Mouse (Mus musculus): ENCODE measurements around the gene Map4k5.

The Map4k5 gene

DNA sequence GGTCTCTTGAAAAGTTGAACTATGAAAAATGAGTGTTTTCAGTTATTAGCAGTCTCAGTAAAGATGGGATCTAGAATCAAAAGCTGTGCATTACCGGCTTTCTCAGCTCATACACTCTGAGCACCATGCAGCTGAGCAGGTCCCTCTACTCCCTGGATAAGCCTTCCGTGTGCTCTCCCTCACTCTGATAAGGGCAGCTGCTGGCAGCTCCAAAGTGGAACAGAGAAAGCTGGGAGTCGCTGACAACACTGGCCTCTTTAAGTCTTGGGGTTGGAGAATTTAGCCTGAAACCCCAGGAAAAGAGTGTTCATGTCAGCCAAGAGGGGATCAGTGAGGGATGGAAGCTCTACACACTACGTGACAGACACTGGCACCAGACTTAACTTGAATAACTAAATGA is 34.2 kb downstream of the Map4k5 start:
- Histone ChIP-seq H3K27me3 (ENCODE audit: insufficient read depth, low read length) (no peaks in the 10 kb centered on the region), H3K4me1 (replicated peaks; ENCODE audit: low read depth, low read length) (peaks cover 5% of the 10 kb centered on the region; the same call in 1 of the 2 replicates), H3K4me3 (replicated peaks; ENCODE audit: low read length) (no peak overlapping the region), H3K9me3 (ENCODE audit: low read length) (no peaks in the 10 kb centered on the region), H3K36me3 (ENCODE audit: insufficient read depth, low read length) (0 out of 2 replicates have a peak, but pooled peaks cover 8% of the 10 kb centered on the region)
- no peak for TF ChIP-seq POU5F1 (IDR thresholded peaks at IDR 0.05; ENCODE audit: borderline replicate concordance, low read length)
- no peak for TF ChIP-seq NANOG (IDR thresholded peaks at IDR 0.05; ENCODE audit: borderline replicate concordance, low read length)
- no peak for TF ChIP-seq CTCF (conservative IDR thresholded peaks at IDR 0.05; ENCODE audit: low read length)

DNA sequence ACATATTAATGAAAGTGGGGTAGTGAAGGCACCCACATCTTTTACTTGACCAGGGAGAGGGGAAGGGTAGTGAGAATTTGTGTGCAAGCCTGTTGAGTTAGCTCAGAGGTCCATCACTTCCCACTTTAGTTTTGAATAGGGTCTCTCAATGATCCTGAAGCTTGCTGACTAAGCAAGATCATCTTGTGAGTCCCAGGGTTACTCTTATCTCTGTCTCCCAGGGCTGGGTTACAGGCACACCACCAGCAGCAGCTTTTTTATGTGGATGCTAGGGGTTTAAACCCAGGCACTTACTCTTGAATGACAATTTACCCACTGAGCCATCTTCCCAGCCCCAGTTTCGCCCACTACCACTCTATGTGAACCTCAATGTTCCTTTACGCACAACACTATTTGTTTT is 35.4 kb downstream of the Map4k5 start:
- no peak overlapping the region for H3K4me3 ChIP-seq (replicated peaks; ENCODE audit: low read length)
- no peak for TF ChIP-seq CTCF (conservative IDR thresholded peaks at IDR 0.05; ENCODE audit: low read length)
- TF ChIP-seq POU5F1 (IDR thresholded peaks at IDR 0.05; ENCODE audit: borderline replicate concordance, low read length), result no peak
- no peak for TF ChIP-seq NANOG (IDR thresholded peaks at IDR 0.05; ENCODE audit: borderline replicate concordance, low read length)

DNA sequence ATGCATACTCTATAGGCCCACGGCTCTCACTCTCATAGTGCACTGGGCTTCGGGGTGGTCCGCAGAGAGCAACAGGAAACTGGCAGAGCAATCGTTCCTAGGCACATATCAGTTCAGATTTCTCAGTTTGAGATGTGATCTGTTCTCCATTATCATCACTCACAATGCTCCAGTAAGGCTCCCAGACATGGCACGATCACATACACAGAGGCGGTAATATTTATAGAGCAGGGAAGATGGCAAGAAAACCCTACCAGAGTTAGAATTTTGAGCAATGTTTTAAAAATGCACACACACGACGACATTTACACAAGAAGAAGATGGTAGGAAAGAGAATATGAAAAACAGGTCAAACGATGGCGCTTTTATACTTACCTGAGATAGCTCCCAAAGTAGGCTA is 36.6 kb downstream of the Map4k5 start:
- peaks cover 8% of the 10 kb centered on the region for H3K4me1 ChIP-seq (replicated peaks; ENCODE audit: low read depth, low read length)
- TF ChIP-seq POU5F1 (IDR thresholded peaks at IDR 0.05; ENCODE audit: borderline replicate concordance, low read length) (no peak), NANOG (IDR thresholded peaks at IDR 0.05; ENCODE audit: borderline replicate concordance, low read length) (no peak), CTCF (conservative IDR thresholded peaks at IDR 0.05; ENCODE audit: low read length) (no peak)
- H3K4me3 ChIP-seq (replicated peaks; ENCODE audit: low read length), result no peak overlapping the region
- no peaks in the 10 kb centered on the region for H3K27me3 ChIP-seq (ENCODE audit: insufficient read depth, low read length)
- H3K9me3 ChIP-seq (ENCODE audit: low read length), result no peaks in the 10 kb centered on the region
- H3K36me3 ChIP-seq (ENCODE audit: insufficient read depth, low read length), result peaks cover 15% of the 10 kb centered on the region; the same call in 1 of the 2 replicates

More for the DNA sequence above, 35.4 kb downstream of the Map4k5 start:
- H3K36me3 ChIP-seq (ENCODE audit: insufficient read depth, low read length), result 0 out of 2 replicates have a peak, but pooled peaks cover 8% of the 10 kb centered on the region
- no peaks in the 10 kb centered on the region for H3K27me3 ChIP-seq (ENCODE audit: insufficient read depth, low read length)
- no peaks in the 10 kb centered on the region for H3K9me3 ChIP-seq (ENCODE audit: low read length)
- peaks cover 8% of the 10 kb centered on the region for H3K4me1 ChIP-seq (replicated peaks; ENCODE audit: low read depth, low read length)

DNA sequence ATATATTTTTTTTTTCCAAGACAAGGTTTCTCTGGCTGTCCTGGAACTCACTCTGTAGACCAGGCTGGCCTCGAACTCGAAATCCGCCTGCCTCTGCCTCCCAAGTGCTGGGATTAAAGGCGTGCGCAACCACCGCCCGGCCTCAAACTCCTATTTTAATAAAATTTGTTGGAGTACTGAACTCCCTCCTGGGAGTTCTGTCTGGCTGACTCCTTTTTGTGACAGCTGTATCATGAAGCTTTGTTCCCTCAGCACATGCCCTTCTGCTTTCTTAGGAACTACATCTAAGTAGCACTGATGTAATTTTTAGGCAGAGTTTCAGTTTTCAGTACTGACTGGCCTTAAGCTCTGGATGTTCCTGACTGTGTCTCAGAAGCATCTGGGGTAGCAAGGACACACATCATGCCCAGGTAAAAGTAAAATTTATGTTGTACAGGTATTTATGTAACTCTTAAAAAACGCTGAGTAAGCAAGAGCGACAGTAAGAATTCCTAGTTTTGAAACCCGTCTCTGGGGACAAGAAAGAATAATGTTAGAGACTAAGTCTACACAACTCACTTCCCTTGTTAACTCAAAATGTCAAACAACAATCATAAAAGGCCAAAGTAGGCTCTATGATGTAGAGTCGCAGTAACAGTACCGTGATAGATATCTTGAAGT is 37.2 kb downstream of the Map4k5 start:
- Histone ChIP-seq H3K36me3 (ENCODE audit: insufficient read depth, low read length) (peaks cover 15% of the 10 kb centered on the region; the same call in 1 of the 2 replicates), H3K4me3 (replicated peaks; ENCODE audit: low read length) (no peak overlapping the region), H3K9me3 (ENCODE audit: low read length) (no peaks in the 10 kb centered on the region), H3K4me1 (replicated peaks; ENCODE audit: low read depth, low read length) (peaks cover 8% of the 10 kb centered on the region), H3K27me3 (ENCODE audit: insufficient read depth, low read length) (no peaks in the 10 kb centered on the region)
- TF ChIP-seq POU5F1 (IDR thresholded peaks at IDR 0.05; ENCODE audit: borderline replicate concordance, low read length) (no peak), NANOG (IDR thresholded peaks at IDR 0.05; ENCODE audit: borderline replicate concordance, low read length) (no peak)

DNA sequence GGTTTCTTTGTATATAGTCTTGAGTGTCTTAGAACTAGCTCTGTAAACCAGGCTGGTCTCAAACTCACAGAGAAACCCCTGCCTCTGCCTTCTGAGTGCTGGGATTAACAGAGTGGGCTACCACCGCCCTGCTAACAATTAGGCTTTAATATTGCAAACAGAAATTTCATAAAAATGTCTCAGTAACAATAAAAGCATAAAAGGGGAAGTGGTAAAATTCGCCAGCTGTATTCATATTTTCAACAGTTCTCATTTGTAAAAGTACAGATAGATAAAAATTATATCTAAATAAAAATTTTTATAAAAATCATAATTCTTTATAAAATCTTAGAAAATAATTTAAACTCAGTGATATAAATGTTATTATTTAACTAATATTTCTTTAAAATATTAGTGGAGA is 39.1 kb downstream of the Map4k5 start:
- Histone ChIP-seq H3K9me3 (ENCODE audit: low read length) (no peaks in the 10 kb centered on the region), H3K4me3 (replicated peaks; ENCODE audit: low read length) (no peak overlapping the region), H3K36me3 (ENCODE audit: insufficient read depth, low read length) (peaks cover 21% of the 10 kb centered on the region), H3K27me3 (ENCODE audit: insufficient read depth, low read length) (no peaks in the 10 kb centered on the region), H3K4me1 (replicated peaks; ENCODE audit: low read depth, low read length) (peaks cover 8% of the 10 kb centered on the region)
- TF ChIP-seq NANOG (IDR thresholded peaks at IDR 0.05; ENCODE audit: borderline replicate concordance, low read length), result no peak

DNA sequence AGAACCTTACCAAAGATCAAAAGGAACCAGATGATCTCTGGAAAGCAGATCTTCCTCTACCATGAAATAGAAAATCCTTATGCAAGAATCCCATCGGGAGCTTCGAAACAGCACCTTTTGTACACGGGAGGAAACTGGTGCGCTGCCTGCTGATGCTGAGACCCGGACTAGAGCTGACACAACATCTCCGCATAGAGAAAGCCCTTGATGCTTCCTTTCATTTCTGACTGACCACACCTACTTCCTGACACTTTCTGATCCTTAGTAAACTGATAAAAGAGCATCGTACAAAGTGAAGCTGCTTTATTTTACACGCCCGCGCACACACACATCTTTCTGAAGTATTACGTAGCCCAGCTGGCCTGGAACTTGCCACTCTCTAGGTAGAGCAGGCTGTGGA is 39.6 kb downstream of the Map4k5 start:
- H3K27me3 ChIP-seq (ENCODE audit: insufficient read depth, low read length), result no peaks in the 10 kb centered on the region
- H3K4me1 ChIP-seq (replicated peaks; ENCODE audit: low read depth, low read length), result peaks cover 8% of the 10 kb centered on the region

DNA sequence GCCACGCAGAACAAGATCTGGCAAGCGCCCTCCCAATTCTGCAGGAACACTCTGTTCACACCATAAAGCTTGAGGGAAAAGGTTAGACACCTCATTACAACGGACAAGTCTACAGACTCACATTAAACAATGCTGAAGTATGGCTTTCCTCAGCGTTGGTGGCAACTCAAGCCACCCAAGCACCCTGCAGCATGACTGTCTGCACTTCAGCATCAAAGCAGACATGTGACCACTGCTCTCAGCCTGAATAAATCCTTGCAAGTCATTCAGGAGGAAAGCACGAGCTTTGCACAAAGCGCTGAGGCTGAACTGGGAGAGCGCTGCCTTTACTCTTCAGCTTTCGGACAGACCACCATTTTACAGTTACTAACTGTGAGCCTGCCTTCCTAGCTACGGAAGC is 40.7 kb downstream of the Map4k5 start:
- Histone ChIP-seq H3K36me3 (ENCODE audit: insufficient read depth, low read length) (peaks cover 28% of the 10 kb centered on the region), H3K4me1 (replicated peaks; ENCODE audit: low read depth, low read length) (peaks cover 8% of the 10 kb centered on the region), H3K9me3 (ENCODE audit: low read length) (no peaks in the 10 kb centered on the region), H3K4me3 (replicated peaks; ENCODE audit: low read length) (no peak overlapping the region), H3K27me3 (ENCODE audit: insufficient read depth, low read length) (no peaks in the 10 kb centered on the region)
- TF ChIP-seq NANOG (IDR thresholded peaks at IDR 0.05; ENCODE audit: borderline replicate concordance, low read length) (no peak), POU5F1 (IDR thresholded peaks at IDR 0.05; ENCODE audit: borderline replicate concordance, low read length) (no peak), CTCF (conservative IDR thresholded peaks at IDR 0.05; ENCODE audit: low read length) (no peak)

More for the DNA sequence above, 39.6 kb downstream of the Map4k5 start:
- no peak for TF ChIP-seq POU5F1 (IDR thresholded peaks at IDR 0.05; ENCODE audit: borderline replicate concordance, low read length)
- no peak for TF ChIP-seq CTCF (conservative IDR thresholded peaks at IDR 0.05; ENCODE audit: low read length)
- no peak for TF ChIP-seq NANOG (IDR thresholded peaks at IDR 0.05; ENCODE audit: borderline replicate concordance, low read length)
- Histone ChIP-seq H3K36me3 (ENCODE audit: insufficient read depth, low read length) (peaks cover 24% of the 10 kb centered on the region), H3K4me3 (replicated peaks; ENCODE audit: low read length) (no peak overlapping the region), H3K9me3 (ENCODE audit: low read length) (no peaks in the 10 kb centered on the region)

DNA sequence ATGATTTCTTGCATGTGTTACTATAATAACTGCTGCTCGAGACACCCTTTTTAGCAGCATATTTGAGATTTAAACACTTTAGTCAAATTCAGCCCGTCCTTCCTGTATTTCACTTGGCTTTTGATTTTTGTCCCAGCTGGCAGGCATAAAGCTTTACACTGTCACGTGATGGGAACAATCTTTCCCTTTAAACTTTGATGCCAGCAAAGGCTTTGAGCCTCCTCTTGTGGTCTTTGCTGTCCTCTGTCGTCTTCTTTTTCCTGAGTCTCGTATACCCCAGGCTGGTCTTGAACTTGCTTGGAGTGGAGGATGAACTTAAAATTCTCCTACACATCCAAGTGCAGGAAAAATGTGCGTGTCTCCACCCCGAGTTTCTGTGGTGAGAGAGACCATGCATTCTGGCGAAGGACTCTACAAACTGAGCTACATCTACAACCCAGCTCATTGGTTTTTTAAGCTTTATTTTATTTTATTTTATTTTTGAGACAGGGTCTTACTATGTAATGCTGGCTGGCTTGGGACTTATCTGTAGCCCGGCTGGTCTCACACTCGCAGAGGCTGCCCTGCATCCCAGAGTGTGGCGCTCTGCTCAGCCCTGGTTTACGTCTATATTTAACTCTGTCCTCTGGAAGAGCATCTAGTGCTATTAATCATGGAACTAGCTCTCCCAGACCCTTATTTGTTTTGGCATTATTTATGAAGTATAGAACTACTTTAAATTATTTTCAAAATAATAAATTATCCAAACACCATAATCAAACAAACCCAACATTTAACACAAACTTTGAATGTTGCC is 44.7 kb downstream of the Map4k5 start:
- TF ChIP-seq POU5F1 (IDR thresholded peaks at IDR 0.05; ENCODE audit: borderline replicate concordance, low read length) (no peak), NANOG (IDR thresholded peaks at IDR 0.05; ENCODE audit: borderline replicate concordance, low read length) (no peak)
- peaks cover 5% of the 10 kb centered on the region for H3K4me1 ChIP-seq (replicated peaks; ENCODE audit: low read depth, low read length)
- H3K4me3 ChIP-seq (replicated peaks; ENCODE audit: low read length), result no peak overlapping the region
- peaks cover 40% of the 10 kb centered on the region for H3K36me3 ChIP-seq (ENCODE audit: insufficient read depth, low read length)
- H3K9me3 ChIP-seq (ENCODE audit: low read length), result no peaks in the 10 kb centered on the region
- H3K27me3 ChIP-seq (ENCODE audit: insufficient read depth, low read length), result no peaks in the 10 kb centered on the region
